Comparison of ENCODE assay signal across 8 mouse cellular contexts in genomic region chr2:148672199-148673096, GRCm38 (mm10). TPM values are rescaled to one million over a fixed set of nuclear protein-coding genes. Genes with fewer than 3 reads are reported as not detected.
DNase-seq lines count a peak whose midpoint lies in the region; ATAC-seq lines count a peak whose summit lies in the region.

Gene Nxt1, plus strand, starts transcription at chr2:148672601.

- H3K9ac ChIP-seq in hindbrain, embryonic 11.5 days (ENCODE audit: low read depth, low read length): peak within 1 kb of the TSS; percentile 80

- H3K4me2 ChIP-seq in hindbrain, embryonic 11.5 days (replicated peaks; ENCODE audit: low read depth, low read length): peak within 1 kb of the TSS; percentile 48

- H3K4me1 ChIP-seq in hindbrain, embryonic 11.5 days (replicated peaks; ENCODE audit: control insufficient read depth, insufficient read depth, low read length): 0 out of 2 replicates have a peak, but pooled peaks cover 2% of the 10 kb centered on the region

- H3K36me3 ChIP-seq in hindbrain, embryonic 11.5 days (ENCODE audit: control insufficient read depth, insufficient read depth, low read length): 0 out of 2 replicates have a peak, but pooled peaks cover 4% of the 10 kb centered on the region

- no peaks in the 10 kb centered on the region for H3K9me3 ChIP-seq in hindbrain, embryonic 11.5 days (ENCODE audit: control insufficient read depth, low read length)

- peak; percentile 99 for ATAC-seq in hindbrain, embryonic 11.5 days (ENCODE audit: low FRiP score)

- peak; percentile 98 for DNase-seq in Muller cell, postnatal 12 days (ENCODE audit: inconsistent ontology term)
- DNase-seq in cerebellum, adult 9-11 months: peak; percentile 99
- peak; percentile 96 to 99 for DNase-seq in frontal cortex, adult 2 months (ENCODE audit: extremely low spot score in 1 of 2, low spot score in 1 of 2)
- DNase-seq in hindbrain, embryonic 11.5 days (ENCODE audit: low spot score): peak; percentile 99
- DNase-seq in layer of hippocampus, postnatal 10 days (ENCODE audit: low spot score in 2 of 2): peak; percentile 99 to 100
- peak; percentile 99 for DNase-seq in lung, postnatal 10 days
- DNase-seq in ovary, postnatal 36 days (ENCODE audit: low spot score): peak; percentile 99
- peak; percentile 100 for DNase-seq in thymus, postnatal 25 days

- H3K27ac ChIP-seq in hindbrain, embryonic 11.5 days (ENCODE audit: low read depth, low read length): 0 out of 2 replicates have a peak within 1 kb of the TSS, but pooled peaks have one; percentile 6

- WGBS in hindbrain, embryonic 11.5 days: 1% methylated on average over 58 of the region's 58 CpGs

- peak within 1 kb of the TSS; percentile 78 for H3K4me3 ChIP-seq in hindbrain, embryonic 11.5 days (ENCODE audit: low read depth, low read length)

- no peaks in the 10 kb centered on the region for H3K27me3 ChIP-seq in hindbrain, embryonic 11.5 days (ENCODE audit: control insufficient read depth, insufficient read depth, low read length)

RNA-seq across cellular contexts. Expression of gene Nxt1, which starts in this region (rescaled TPM):
- polyA plus RNA-seq in frontal cortex, adult 2 months (2012; rRNA removed): 22.0 and 24.7 TPM in 2 replicates
- polyA plus RNA-seq in hindbrain, embryonic 11.5 days (2014; fragmentation: Nextera tagmentation; extraction: Ambion mirVana): 113 and 114 TPM in 2 replicates
- total RNA-seq in layer of hippocampus, postnatal 10 days (2021): 10 to 100 TPM; 10.1 to 12.6 TPM

Comparison
In these comparisons a context has a peak if more than half of its experiments do, and no peak if none do; other contexts are left out.
1. Peak in every context shown above with its lines: DNase-seq, ATAC-seq, H3K4me3 ChIP-seq and H3K27ac ChIP-seq.